Mouse (Mus musculus): ENCODE measurements at regions not wholly inside any gene's neighbourhood (a gene's known extent, or its start where the extent isn't known, plus 50 kb on each side); places are given as distances from the start of the nearest gene placed in this dataset.
"Not testable (repeated sequence)": the region's sequence is repeated elsewhere in the genome, so short reads cannot be mapped to it uniquely, and the experiment has no call there.

- not testable (repeated sequence) for DNase-seq (ENCODE audit: low spot score in 2 of 2)
Observed at GRCm38 (mm10) chrX:19341231-19342007, 139.7 kb downstream of the Tex13c3 start.

GRCm38 (mm10) chrX:19313286-19313685, 167.8 kb downstream of the Tex13c3 start:
- no peak for DNase-seq (ENCODE audit: low spot score in 2 of 2)

- DNase-seq (ENCODE audit: low spot score in 2 of 2) = no peak
Observed at GRCm38 (mm10) chrX:19311809-19312559, 169.1 kb downstream of the Tex13c3 start.

- no peak for DNase-seq (ENCODE audit: low spot score in 2 of 2)
Observed at GRCm38 (mm10) chrX:19311377-19311776, 169.7 kb downstream of the Tex13c3 start.

DNA sequence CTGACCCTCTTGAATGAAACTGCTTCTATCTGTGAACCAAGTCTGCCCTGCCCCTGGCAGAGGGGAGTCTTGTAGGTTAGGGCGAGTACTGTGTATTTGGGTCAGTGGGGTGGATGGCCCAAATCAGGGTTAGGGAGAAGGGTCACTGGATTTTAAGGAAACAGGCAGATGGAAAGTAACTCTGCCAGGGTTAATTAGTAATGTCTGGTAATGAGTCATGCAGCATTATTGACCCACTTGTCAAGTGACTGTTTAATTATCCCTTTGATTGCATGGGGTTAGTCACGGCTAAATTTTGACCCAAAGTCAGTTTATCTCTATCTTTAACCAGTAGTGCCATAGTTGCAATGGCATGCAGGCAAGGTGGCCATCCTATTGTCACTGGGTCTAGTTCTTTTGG, 192.9 kb downstream of the Tex13c3 start:
- no peak for DNase-seq (ENCODE audit: low spot score in 2 of 2)

DNA sequence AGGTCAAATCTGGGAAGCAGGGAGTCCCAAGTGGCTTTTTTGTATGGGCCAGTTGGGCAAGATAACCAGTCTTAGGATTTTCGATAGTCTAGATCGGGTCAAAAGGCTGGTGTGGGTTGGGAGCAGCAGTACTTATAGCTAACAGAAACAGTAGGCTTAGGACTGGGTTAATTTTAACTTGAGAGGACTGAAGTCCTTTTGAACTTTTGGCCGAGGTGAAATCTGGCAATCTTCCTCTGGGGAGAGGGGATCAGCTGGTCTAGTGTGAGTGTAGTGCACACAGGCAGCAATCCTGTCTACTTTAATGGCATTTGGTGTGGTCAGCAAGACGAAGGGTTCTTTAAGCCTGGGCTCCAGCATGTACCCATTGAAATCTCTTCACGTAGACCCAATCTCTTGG, 194.7 kb downstream of the Tex13c3 start:
- no peak for DNase-seq (ENCODE audit: low spot score in 2 of 2)

DNA sequence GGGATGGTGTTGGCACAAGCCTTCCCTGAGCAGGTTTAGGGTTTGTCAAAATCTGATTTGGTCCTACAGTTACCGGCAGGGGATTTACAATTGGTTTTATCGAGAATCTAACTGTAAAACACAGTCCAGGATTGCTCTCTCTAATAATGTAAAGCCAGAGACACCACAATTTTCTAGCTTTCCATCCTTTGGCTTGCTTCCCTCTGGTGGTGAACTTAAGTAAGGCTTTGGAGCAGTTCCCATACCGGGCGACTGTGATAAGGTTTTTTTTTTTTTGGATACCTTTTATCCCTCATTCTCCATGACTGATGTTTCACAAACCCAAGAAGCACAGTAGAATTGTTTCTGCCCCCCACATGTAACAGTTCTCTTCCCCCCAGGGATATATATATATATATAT, 195.3 kb downstream of the Tex13c3 start:
- no peak for DNase-seq (ENCODE audit: low spot score in 2 of 2)

GRCm38 (mm10) chrX:19283078-19283477, 198.0 kb downstream of the Tex13c3 start:
- no peak for DNase-seq (ENCODE audit: low spot score in 2 of 2)

GRCm38 (mm10) chrX:19264237-19264636, 216.9 kb downstream of the Tex13c3 start:
- no peak for DNase-seq (ENCODE audit: low spot score in 2 of 2)

DNA sequence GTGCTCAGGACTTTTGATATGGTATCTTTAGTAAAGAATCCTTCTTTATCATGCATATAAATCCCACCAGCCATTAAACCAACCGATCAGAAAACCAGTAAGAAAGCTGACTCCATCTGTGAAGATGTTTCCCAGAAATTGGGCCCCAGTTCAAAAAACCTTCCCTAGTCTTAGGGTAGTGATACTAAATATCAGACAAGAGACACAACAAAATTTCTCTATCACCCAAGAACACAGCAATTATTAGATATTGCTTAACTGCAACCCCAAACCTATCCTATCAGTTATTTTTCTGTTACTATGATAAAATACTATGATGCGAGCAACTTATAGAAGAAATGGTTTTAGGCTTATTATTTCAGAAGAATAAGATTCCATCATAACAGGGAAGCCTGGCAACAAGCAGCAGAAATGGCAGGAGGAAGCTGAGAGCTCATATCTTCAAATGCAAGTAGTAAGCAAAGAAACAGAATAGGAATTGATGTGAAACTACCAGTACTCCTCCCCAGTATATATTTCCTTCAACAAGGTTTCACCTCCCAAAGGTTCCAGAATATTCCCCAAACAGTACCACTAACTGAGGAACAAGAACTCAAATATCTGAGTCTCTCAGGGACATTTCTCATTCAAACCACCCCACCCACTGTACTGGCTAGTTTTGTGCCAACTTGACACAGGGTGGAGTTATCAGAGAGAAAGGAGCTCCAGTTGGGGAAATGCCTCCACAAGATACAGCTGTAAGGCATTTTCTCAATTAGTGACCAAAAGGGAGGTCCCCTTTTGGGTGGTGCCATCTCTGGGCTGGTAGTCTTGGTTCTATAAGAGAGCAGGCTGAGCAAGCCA, 234.1 kb downstream of the Tex13c3 start:
- DNase-seq (ENCODE audit: low spot score in 2 of 2) = no peak

- peak; percentile 12 to 33 for DNase-seq (ENCODE audit: low spot score in 2 of 2)
Observed at GRCm38 (mm10) chrX:19237738-19238261, 243.3 kb downstream of the Tex13c3 start.

GRCm38 (mm10) chrX:19237048-19237737, 243.9 kb downstream of the Tex13c3 start:
- DNase-seq (ENCODE audit: low spot score in 2 of 2) = peak; percentile 13 to 22

DNA sequence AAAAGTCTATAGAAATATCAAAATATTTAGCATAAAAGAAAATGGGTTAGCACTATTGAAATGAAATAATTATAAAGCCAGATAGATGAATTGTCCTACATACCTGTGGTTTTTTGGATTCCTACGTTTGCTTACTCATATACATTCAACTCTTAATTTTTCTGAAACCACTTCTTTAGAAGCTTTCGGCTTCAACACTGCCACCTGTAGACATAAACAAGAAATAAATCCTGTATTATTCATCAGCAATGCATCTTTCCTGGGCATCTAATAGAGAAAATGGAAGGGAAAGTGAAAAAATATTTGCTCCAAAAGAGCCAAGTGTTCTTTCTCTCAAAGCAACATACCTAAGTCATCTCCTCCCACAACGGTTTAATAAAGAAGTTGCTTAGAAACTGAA, 245.7 kb downstream of the Tex13c3 start:
- no peak for DNase-seq (ENCODE audit: low spot score in 2 of 2)

GRCm38 (mm10) chrX:19231823-19232222, 249.3 kb downstream of the Tex13c3 start:
- DNase-seq (ENCODE audit: low spot score in 2 of 2) = no peak

- no peak for DNase-seq (ENCODE audit: low spot score in 2 of 2)
Observed at GRCm38 (mm10) chrX:19223336-19223735, 257.8 kb downstream of the Tex13c3 start.

DNA sequence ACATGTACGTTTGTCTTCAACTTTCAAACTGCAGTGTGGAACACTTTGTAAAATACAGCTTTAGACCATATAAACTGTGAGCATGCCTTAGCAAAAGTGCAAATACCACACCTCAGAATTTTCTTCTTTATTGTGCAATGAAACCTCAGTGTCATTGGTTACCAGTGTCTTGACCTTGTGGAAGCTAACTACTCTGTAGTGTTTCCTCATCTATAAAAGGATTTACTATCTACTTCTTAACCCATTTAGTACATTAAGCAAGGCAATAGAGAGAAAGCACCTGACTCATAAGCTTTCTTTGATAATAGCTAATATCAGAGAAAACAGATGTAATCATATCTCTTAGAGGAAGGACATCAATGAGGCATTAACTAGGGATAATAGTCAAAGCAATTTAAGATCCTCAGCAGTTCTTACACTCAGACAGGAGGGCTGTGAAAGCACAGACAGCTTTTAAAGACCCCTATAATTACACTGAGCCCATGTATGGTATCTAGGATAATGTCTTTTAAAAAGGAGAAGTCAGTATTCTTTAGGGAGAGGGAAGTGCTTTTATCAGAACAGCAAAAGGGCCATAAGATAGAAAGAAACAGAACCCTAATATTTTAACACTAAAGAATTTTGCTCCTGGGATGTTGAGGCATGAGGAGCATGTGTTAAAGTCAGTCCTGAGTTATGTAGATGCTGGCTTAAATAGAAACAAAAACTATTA, 260.2 kb downstream of the Tex13c3 start:
- no peak for DNase-seq (ENCODE audit: low spot score in 2 of 2)

- no peak for DNase-seq (ENCODE audit: low spot score in 2 of 2)
Observed at GRCm38 (mm10) chrX:19219727-19220126, 261.4 kb downstream of the Tex13c3 start.

DNA sequence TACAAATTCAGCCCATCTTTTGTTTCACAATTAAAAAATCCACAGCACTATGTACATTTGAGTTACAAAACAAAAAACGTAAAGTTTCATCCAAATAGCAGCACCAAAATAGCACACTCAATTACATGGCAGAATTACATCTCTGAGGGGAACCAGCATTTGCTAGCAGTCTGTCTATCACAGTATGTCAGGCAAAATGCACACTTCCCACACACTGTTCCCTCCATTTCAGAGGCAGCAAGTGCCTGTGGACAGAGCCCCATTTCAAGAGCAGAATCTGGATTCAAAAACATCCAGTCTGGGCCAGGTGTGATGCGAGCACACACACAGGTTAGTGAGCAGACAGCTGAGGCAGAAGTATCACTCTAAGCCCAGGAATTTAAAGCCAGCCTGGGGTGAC, 261.8 kb downstream of the Tex13c3 start:
- DNase-seq (ENCODE audit: low spot score in 2 of 2) = no peak

- no peak for DNase-seq (ENCODE audit: low spot score in 2 of 2)
Observed at GRCm38 (mm10) chrX:19206420-19206819, 274.7 kb downstream of the Tex13c3 start.

GRCm38 (mm10) chrX:19202542-19202941, 278.6 kb downstream of the Tex13c3 start:
- DNase-seq (ENCODE audit: low spot score in 2 of 2) = no peak

Data from layer of hippocampus, adult 8-10 months (tissue).